Mouse (Mus musculus): ENCODE results near the gene C030005K15Rik. TPM values are rescaled to one million over a fixed set of nuclear protein-coding genes. Genes with fewer than 3 reads are reported as not detected.

The C030005K15Rik gene
- polyA plus RNA-seq, 1 experiment, result 0.04 TPM

DNA sequence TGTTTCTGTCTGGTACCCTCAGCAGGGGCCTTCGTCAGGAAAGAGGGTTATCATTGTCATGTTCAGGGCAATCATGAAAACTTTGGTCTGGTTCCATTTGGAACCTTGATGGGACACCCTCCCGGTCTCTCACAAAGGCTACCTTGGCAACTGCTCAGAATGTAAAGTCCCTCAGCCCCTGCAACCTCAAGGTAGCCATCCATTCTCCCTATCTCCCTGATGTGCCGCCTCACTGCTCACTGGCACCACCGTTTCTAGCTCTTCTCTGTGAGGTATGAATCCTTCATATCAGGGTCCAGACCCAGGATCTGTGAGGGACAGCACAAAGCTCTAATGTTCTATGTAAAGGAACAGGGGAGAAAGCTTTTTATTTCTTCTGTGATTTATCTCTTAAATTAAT lies 12.0 kb downstream of the C030005K15Rik start:
- H3K4me1 ChIP-seq (ENCODE audit: control insufficient read depth, insufficient read depth, low read length), result no peaks in the 10 kb centered on the region; the same call in 1 of the 2 replicates
- H3K4me3 ChIP-seq (ENCODE audit: insufficient read depth, low read length), result no peak overlapping the region
- TF ChIP-seq CTCF (IDR thresholded peaks at IDR 0.05; ENCODE audit: extremely low read depth, insufficient read depth, low read length) (no peak), POLR2A (IDR thresholded peaks at IDR 0.05; ENCODE audit: extremely low read depth, insufficient read depth, low read length) (no peak)
- H3K27ac ChIP-seq (ENCODE audit: insufficient read depth, low read length), result no peak overlapping the region

DNA sequence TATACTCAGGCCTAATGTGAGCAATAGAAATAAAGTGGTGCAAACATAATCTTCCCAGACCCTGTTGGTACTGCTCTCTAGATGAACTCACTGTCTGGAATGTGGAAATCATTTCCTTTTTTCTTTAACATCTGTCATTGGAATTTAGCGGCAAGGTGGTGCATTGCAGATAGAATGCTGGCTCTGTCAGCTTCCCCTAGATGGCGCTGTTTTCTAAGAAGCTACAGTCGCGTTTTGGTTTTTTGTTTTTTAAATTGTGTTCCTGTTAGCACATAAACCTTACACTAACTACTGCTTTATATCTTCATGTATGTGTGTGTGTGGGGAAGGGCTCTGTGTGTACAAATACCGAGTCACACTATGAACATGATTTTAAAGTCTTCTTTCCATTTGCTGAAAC lies 13.9 kb downstream of the C030005K15Rik start:
- TF ChIP-seq POLR2A (IDR thresholded peaks at IDR 0.05; ENCODE audit: extremely low read depth, insufficient read depth, low read length), result no peak
- peak; percentile 84 for TF ChIP-seq CTCF (IDR thresholded peaks at IDR 0.05; ENCODE audit: extremely low read depth, insufficient read depth, low read length)
- no peak overlapping the region for H3K4me3 ChIP-seq (ENCODE audit: insufficient read depth, low read length)
- H3K4me1 ChIP-seq (ENCODE audit: control insufficient read depth, insufficient read depth, low read length), result no peaks in the 10 kb centered on the region; the same call in 1 of the 2 replicates
- no peak overlapping the region for H3K27ac ChIP-seq (ENCODE audit: insufficient read depth, low read length)

- Histone ChIP-seq H3K4me1 (ENCODE audit: control insufficient read depth, insufficient read depth, low read length) (no peaks in the 10 kb centered on the region; the same call in 1 of the 2 replicates), H3K4me3 (ENCODE audit: insufficient read depth, low read length) (no peak overlapping the region), H3K27ac (ENCODE audit: insufficient read depth, low read length) (no peak overlapping the region)
- no peak for TF ChIP-seq CTCF (IDR thresholded peaks at IDR 0.05; ENCODE audit: extremely low read depth, insufficient read depth, low read length)
Observed at GRCm38 (mm10) chr10:97704562-97704961, 22.0 kb downstream of the C030005K15Rik start.

DNA sequence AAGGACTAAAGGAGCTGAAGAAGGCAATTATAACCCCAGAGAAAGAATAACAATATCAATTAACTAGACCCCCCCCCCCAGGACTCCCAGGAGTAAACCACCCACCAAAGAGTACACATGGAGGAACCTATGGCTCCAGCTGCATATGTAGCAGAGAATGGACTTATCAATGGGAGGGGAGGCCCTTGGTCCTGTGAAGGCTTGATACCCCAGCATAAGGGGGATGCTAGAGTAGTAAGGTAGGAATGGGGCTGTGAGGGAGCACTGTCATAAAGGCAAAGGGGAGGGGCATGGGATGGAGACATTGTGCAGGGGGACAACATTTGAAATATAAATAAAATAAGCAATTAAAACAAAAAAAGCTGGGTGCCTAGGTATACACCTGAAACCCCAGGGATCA lies 24.2 kb downstream of the C030005K15Rik start:
- Histone ChIP-seq H3K4me3 (ENCODE audit: insufficient read depth, low read length) (no peak overlapping the region), H3K27ac (ENCODE audit: insufficient read depth, low read length) (no peak overlapping the region), H3K4me1 (ENCODE audit: control insufficient read depth, insufficient read depth, low read length) (no peaks in the 10 kb centered on the region; the same call in 1 of the 2 replicates)
- TF ChIP-seq POLR2A (IDR thresholded peaks at IDR 0.05; ENCODE audit: extremely low read depth, insufficient read depth, low read length), result no peak
- TF ChIP-seq CTCF (IDR thresholded peaks at IDR 0.05; ENCODE audit: extremely low read depth, insufficient read depth, low read length), result no peak

DNA sequence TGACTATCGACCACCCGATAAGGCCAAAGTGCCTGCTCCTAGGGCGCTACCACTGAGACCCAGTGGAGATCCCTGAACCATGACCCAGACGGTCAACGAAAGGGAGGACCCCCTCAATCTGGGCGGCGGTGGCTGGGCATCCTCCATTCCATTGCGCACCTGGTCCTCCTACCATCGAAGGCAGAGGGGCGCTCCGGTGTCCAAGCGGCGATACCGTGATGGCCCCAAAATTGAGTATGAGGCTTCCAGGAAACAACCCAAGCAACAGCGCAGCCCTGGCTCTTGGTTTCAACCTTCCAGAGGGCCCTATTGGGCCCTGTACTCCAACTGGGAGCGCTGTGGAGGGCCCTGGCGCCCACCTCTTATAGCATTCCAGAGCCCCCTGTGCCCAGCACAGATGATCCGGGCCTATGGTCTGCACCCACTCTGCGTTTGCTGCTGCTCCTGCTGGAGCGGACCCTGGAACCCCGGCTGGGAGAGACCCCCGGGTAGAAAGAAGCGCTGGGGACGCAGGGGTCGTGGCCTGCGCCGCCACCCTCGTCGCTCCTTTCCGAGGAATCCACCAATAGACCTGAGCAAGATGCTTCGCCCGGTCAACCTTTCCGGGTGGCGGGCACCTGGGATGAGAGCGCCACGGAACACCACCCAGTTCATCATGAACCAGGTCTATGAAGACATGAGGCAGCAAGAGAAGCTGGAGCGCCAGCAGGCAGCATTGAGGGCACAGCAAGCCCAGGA lies 33.0 kb downstream of the C030005K15Rik start:
- Histone ChIP-seq H3K27ac (ENCODE audit: insufficient read depth, low read length) (no peak overlapping the region), H3K4me3 (ENCODE audit: insufficient read depth, low read length) (no peak overlapping the region), H3K4me1 (ENCODE audit: control insufficient read depth, insufficient read depth, low read length) (no peaks in the 10 kb centered on the region)
- no peak for TF ChIP-seq CTCF (IDR thresholded peaks at IDR 0.05; ENCODE audit: extremely low read depth, insufficient read depth, low read length)
- no peak for TF ChIP-seq POLR2A (IDR thresholded peaks at IDR 0.05; ENCODE audit: extremely low read depth, insufficient read depth, low read length)

DNA sequence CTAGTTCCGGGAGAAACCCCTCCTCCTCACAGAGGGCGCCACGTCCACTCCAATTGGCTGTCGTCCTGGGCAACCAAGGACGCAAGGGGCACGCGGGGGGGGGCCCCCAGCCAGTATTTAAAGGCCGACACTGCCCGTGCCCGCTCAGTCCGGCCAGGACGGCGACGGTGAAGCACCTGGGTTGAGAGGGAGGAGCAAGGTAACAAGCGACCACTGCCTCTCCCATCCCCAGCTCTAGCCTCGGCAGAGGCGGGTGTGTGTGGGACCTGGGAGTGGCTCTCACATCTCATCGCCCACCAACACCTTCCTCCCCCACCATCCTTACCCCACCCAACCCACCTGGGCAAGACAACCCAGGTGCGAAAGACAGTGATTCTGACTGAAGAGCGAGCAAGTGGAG lies 33.6 kb downstream of the C030005K15Rik start, which contains the start of gene Ccer1:
Ccer1 (plus strand) TSS at position 147 of the 400 bp plus-strand sequence.
- TF ChIP-seq CTCF (IDR thresholded peaks at IDR 0.05; ENCODE audit: extremely low read depth, insufficient read depth, low read length), result no peak
- no peak within 1 kb of the TSS for H3K27ac ChIP-seq (ENCODE audit: insufficient read depth, low read length)
- no peaks in the 10 kb centered on the region for H3K4me1 ChIP-seq (ENCODE audit: control insufficient read depth, insufficient read depth, low read length)
- no peak within 1 kb of the TSS for H3K4me3 ChIP-seq (ENCODE audit: insufficient read depth, low read length)

- Histone ChIP-seq H3K27ac (ENCODE audit: insufficient read depth, low read length) (no peak overlapping the region), H3K4me1 (ENCODE audit: control insufficient read depth, insufficient read depth, low read length) (no peaks in the 10 kb centered on the region), H3K4me3 (ENCODE audit: insufficient read depth, low read length) (no peak overlapping the region)
- TF ChIP-seq POLR2A (IDR thresholded peaks at IDR 0.05; ENCODE audit: extremely low read depth, insufficient read depth, low read length), result no peak
- 0 out of 2 replicates have a peak, but pooled peaks have one; percentile 5 for TF ChIP-seq CTCF (IDR thresholded peaks at IDR 0.05; ENCODE audit: extremely low read depth, insufficient read depth, low read length)
Observed at GRCm38 (mm10) chr10:97689425-97689824, 37.1 kb downstream of the C030005K15Rik start.

DNA sequence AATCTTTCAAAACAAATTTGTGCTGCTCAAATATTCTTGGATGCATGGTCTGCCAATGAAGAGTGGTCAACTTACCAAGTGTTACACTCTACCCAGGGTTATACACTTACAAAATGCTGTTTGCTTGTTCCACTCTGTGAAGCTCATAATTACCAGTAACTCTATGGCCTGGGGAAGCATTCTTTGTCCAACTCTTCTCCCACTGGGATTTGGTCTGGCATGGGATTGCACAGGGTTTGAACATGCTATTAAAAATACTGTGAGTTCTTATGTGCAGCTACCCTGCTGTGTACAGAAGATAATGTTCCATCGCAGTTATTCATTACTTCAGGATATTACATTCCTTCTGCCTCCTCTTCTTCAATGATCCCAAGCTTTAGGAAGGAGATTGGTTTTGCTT lies 39.4 kb downstream of the C030005K15Rik start:
- no peaks in the 10 kb centered on the region for H3K4me1 ChIP-seq (ENCODE audit: control insufficient read depth, insufficient read depth, low read length)
- TF ChIP-seq CTCF (IDR thresholded peaks at IDR 0.05; ENCODE audit: extremely low read depth, insufficient read depth, low read length), result no peak
- TF ChIP-seq POLR2A (IDR thresholded peaks at IDR 0.05; ENCODE audit: extremely low read depth, insufficient read depth, low read length), result no peak
- no peak overlapping the region for H3K27ac ChIP-seq (ENCODE audit: insufficient read depth, low read length)
- no peak overlapping the region for H3K4me3 ChIP-seq (ENCODE audit: insufficient read depth, low read length)

DNA sequence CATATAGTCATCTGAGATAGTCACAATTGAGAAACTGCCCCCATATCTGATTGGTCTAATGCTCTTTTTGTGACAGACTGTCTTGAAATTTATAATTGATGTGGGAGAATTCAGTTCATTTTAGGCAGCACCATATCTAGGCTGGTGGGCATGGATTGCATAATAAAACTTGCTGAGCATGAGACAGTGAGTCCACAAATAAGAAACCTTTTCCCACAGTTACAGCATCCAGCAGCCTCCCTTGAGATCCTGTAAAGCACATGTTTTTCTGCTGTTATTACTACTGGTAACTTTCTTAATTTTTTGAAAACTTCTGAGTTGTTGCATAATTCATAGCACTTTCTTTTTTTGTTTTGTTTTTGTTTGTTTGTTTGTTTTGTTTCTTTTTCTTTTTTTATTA lies 43.6 kb downstream of the C030005K15Rik start:
- H3K27ac ChIP-seq (ENCODE audit: insufficient read depth, low read length), result no peak overlapping the region
- no peak for TF ChIP-seq CTCF (IDR thresholded peaks at IDR 0.05; ENCODE audit: extremely low read depth, insufficient read depth, low read length)
- H3K4me3 ChIP-seq (ENCODE audit: insufficient read depth, low read length), result no peak overlapping the region
- H3K4me1 ChIP-seq (ENCODE audit: control insufficient read depth, insufficient read depth, low read length), result no peaks in the 10 kb centered on the region

Other genes starting within 250 kb of the C030005K15Rik start
- gene Dcn, start 247.1 kb downstream of the C030005K15Rik start, polyA plus RNA-seq (2012; rRNA removed), result 17.6 and 21.5 TPM in 2 replicates
- 3.3 and 3.7 TPM in 2 replicates for gene Lum, start 161.6 kb downstream of the C030005K15Rik start, polyA plus RNA-seq (2012; rRNA removed)
- gene Kera, start 119.9 kb downstream of the C030005K15Rik start, polyA plus RNA-seq (2012; rRNA removed), result not detected in 2 replicates
- gene Epyc, start 82.7 kb downstream of the C030005K15Rik start, polyA plus RNA-seq (2012; rRNA removed), result 0.06 TPM in 1 of 2 replicates, not detected in the other
- not detected in 2 replicates for gene Ccer1, start 33.7 kb downstream of the C030005K15Rik start, polyA plus RNA-seq (2012; rRNA removed)

Data from cortical plate, adult 2 months (tissue).